Mouse (Mus musculus) midbrain, embryonic 11.5 days (tissue): Measurements from ENCODE around the gene Lhx6. TPM values are rescaled to one million over a fixed set of nuclear protein-coding genes. Genes with fewer than 3 reads are reported as not detected.

Experiments
- ATAC-seq: fragments of 200-750 bp; cut with Nextera tagmentation; 2 replicates; pipeline ENCODE4 v1.8.0; 2017; ENCODE audit warnings: moderate TSS enrichment, moderate library complexity; ENCODE audit not compliant: low FRiP score
- DNase-seq: peaks from one replicate; pipeline ENCODE4 v3.0.0; 2015; ENCODE audit warnings: low spot score; ENCODE audit errors: missing footprints
- H3K27ac ChIP-seq: fragments of 300-500 bp; sonication (generic); 2 replicates; pipeline ENCODE4 v1.5.1; 2014; ENCODE audit warnings: low read depth, low read length
- H3K27me3 ChIP-seq: fragments of 300-500 bp; sonication (generic); 2 replicates; pipeline ENCODE4 v1.6.1; 2014; ENCODE audit warnings: mild to moderate bottlenecking, low read length, moderate library complexity, mixed read lengths; ENCODE audit not compliant: control insufficient read depth, insufficient read depth
- H3K36me3 ChIP-seq: fragments of 300-500 bp; sonication (generic); 2 replicates; pipeline ENCODE4 v1.6.1; 2014; ENCODE audit warnings: mild to moderate bottlenecking, low read length, moderate library complexity, mixed read lengths; ENCODE audit not compliant: control insufficient read depth, insufficient read depth
- H3K4me1 ChIP-seq: fragments of 300-500 bp; sonication (generic); 2 replicates; pipeline ENCODE4 v1.6.1; 2014; ENCODE audit warnings: low read length; ENCODE audit not compliant: control insufficient read depth, insufficient read depth
- H3K4me2 ChIP-seq: fragments of 300-500 bp; sonication (generic); 2 replicates; pipeline ENCODE4 v1.6.1; 2014; ENCODE audit warnings: mild to moderate bottlenecking, moderate library complexity
- H3K4me3 ChIP-seq: fragments of 300-500 bp; sonication (generic); 2 replicates; pipeline ENCODE4 v1.5.1; 2014; ENCODE audit warnings: low read depth, low read length
- H3K9ac ChIP-seq: fragments of 300-500 bp; sonication (generic); 2 replicates; pipeline ENCODE4 v1.6.1; 2014; ENCODE audit warnings: low read length
- H3K9me3 ChIP-seq: fragments of 300-500 bp; sonication (generic); 2 replicates; pipeline ENCODE4 v1.6.1; 2016; ENCODE audit warnings: low read length; ENCODE audit not compliant: control insufficient read depth
- WGBS: fragments of 180-500 bp; shearing (Covaris S2); extraction: QIAGEN DNeasy Blood & Tissue Kit; methylation state at CpG from one replicate; pipeline ENCODE4 v1.1.7; 2014; 5-methylcytosine and 5-hydroxymethylcytosine counted together
- polyA plus RNA-seq: library from polyadenylated mRNA; unstranded; fragments of >200 nt; fragmentation: Nextera tagmentation; extraction: Ambion mirVana; gene quantifications from 2 replicates; pipeline ENCODE4 v1.2.1, GENCODE M21; 2014

The Lhx6 gene
- polyA plus RNA-seq, 1 experiment from 2014 or later, result 0.92 TPM

GRCm38 (mm10) chr2:36082802-36083580, 22.2 kb downstream of the Lhx6 start:
- Histone ChIP-seq H3K27me3 (no peaks in the 10 kb centered on the region; the same call in 1 of the 2 replicates), H3K36me3 (no peaks in the 10 kb centered on the region), H3K9ac (no peak overlapping the region), H3K27ac (no peak overlapping the region), H3K4me1 (no peaks in the 10 kb centered on the region), H3K4me2 (no peak overlapping the region), H3K4me3 (no peak overlapping the region), H3K9me3 (no peaks in the 10 kb centered on the region)
- DNase-seq, result no peak
- WGBS, result 85% methylated on average over 9 of the region's 9 CpGs
- no peak for ATAC-seq

GRCm38 (mm10) chr2:36081446-36081845, 23.8 kb downstream of the Lhx6 start:
- Histone ChIP-seq H3K4me2 (no peak overlapping the region), H3K36me3 (no peaks in the 10 kb centered on the region), H3K4me1 (no peaks in the 10 kb centered on the region), H3K9me3 (no peaks in the 10 kb centered on the region), H3K4me3 (no peak overlapping the region), H3K27ac (no peak overlapping the region), H3K27me3 (no peaks in the 10 kb centered on the region), H3K9ac (no peak overlapping the region)
- ATAC-seq, result no peak
- 43% methylated on average over 9 of the region's 9 CpGs for WGBS
- no peak for DNase-seq

GRCm38 (mm10) chr2:36077160-36077761, 27.9 kb downstream of the Lhx6 start:
- Histone ChIP-seq H3K4me2 (peak overlapping the region; percentile 15; the same call in 1 of the 2 replicates), H3K27ac (no peak overlapping the region), H3K4me1 (no peaks in the 10 kb centered on the region), H3K36me3 (no peaks in the 10 kb centered on the region), H3K9me3 (no peaks in the 10 kb centered on the region), H3K4me3 (no peak overlapping the region), H3K9ac (no peak overlapping the region), H3K27me3 (no peaks in the 10 kb centered on the region)
- WGBS, result 25% methylated on average over 11 of the region's 11 CpGs
- ATAC-seq, result peak; percentile 57; the same call in 1 of the 2 replicates
- DNase-seq, result no peak

- Histone ChIP-seq H3K4me2 (no peak overlapping the region), H3K4me1 (no peaks in the 10 kb centered on the region), H3K4me3 (no peak overlapping the region), H3K9ac (no peak overlapping the region), H3K9me3 (no peaks in the 10 kb centered on the region), H3K27me3 (no peaks in the 10 kb centered on the region), H3K27ac (no peak overlapping the region), H3K36me3 (no peaks in the 10 kb centered on the region)
- WGBS, result 89% methylated on average over 5 of the region's 5 CpGs
- ATAC-seq, result no peak
- DNase-seq, result no peak
These were observed 30.0 kb downstream of the Lhx6 start for GRCm38 (mm10) chr2:36075210-36075609.

GRCm38 (mm10) chr2:36073781-36074180, 31.4 kb downstream of the Lhx6 start:
- WGBS, result 63% methylated on average over 3 of the region's 3 CpGs
- Histone ChIP-seq H3K27me3 (no peaks in the 10 kb centered on the region), H3K4me3 (no peak overlapping the region), H3K4me2 (no peak overlapping the region), H3K4me1 (no peaks in the 10 kb centered on the region), H3K9me3 (no peaks in the 10 kb centered on the region), H3K36me3 (no peaks in the 10 kb centered on the region), H3K9ac (no peak overlapping the region), H3K27ac (no peak overlapping the region)
- ATAC-seq (no peak), DNase-seq (no peak)

- no peak overlapping the region for H3K27ac ChIP-seq
- no peak overlapping the region for H3K9ac ChIP-seq
- H3K4me2 ChIP-seq, result no peak overlapping the region
- no peaks in the 10 kb centered on the region for H3K27me3 ChIP-seq
- no peaks in the 10 kb centered on the region for H3K36me3 ChIP-seq
- H3K4me3 ChIP-seq, result no peak overlapping the region
- no peaks in the 10 kb centered on the region for H3K4me1 ChIP-seq
- ATAC-seq (no peak), DNase-seq (no peak)
- no peaks in the 10 kb centered on the region for H3K9me3 ChIP-seq
- 75% methylated on average over 8 of the region's 8 CpGs for WGBS
These were observed 33.4 kb downstream of the Lhx6 start for GRCm38 (mm10) chr2:36071660-36072305.

GRCm38 (mm10) chr2:36067132-36067531, 38.1 kb downstream of the Lhx6 start:
- no peak overlapping the region for H3K4me2 ChIP-seq
- H3K9ac ChIP-seq, result no peak overlapping the region
- no peaks in the 10 kb centered on the region for H3K27me3 ChIP-seq
- 62% methylated on average over 9 of the region's 9 CpGs for WGBS
- H3K27ac ChIP-seq, result no peak overlapping the region
- ATAC-seq, result no peak
- H3K36me3 ChIP-seq, result no peaks in the 10 kb centered on the region
- H3K9me3 ChIP-seq, result no peaks in the 10 kb centered on the region
- no peak for DNase-seq
- no peak overlapping the region for H3K4me3 ChIP-seq
- no peaks in the 10 kb centered on the region for H3K4me1 ChIP-seq

- WGBS, result 64% methylated on average over 5 of the region's 5 CpGs
- H3K36me3 ChIP-seq, result no peaks in the 10 kb centered on the region
- H3K4me3 ChIP-seq, result no peak overlapping the region
- DNase-seq, result no peak
- H3K27ac ChIP-seq, result no peak overlapping the region
- H3K27me3 ChIP-seq, result no peaks in the 10 kb centered on the region
- no peak for ATAC-seq
- no peak overlapping the region for H3K4me2 ChIP-seq
- H3K9ac ChIP-seq, result no peak overlapping the region
- H3K4me1 ChIP-seq, result no peaks in the 10 kb centered on the region
- no peaks in the 10 kb centered on the region for H3K9me3 ChIP-seq
These were observed 43.8 kb downstream of the Lhx6 start for GRCm38 (mm10) chr2:36061409-36061808.

GRCm38 (mm10) chr2:36056248-36056647, 49.0 kb downstream of the Lhx6 start:
- Histone ChIP-seq H3K27me3 (no peaks in the 10 kb centered on the region), H3K9me3 (no peaks in the 10 kb centered on the region), H3K4me3 (no peak overlapping the region), H3K36me3 (no peaks in the 10 kb centered on the region), H3K4me1 (no peaks in the 10 kb centered on the region), H3K9ac (no peak overlapping the region), H3K4me2 (no peak overlapping the region), H3K27ac (no peak overlapping the region)
- 55% methylated on average over 3 of the region's 3 CpGs for WGBS
- ATAC-seq (no peak), DNase-seq (no peak)
